Mouse (Mus musculus) CH12.LX (cell line): ENCODE measurements at regions not wholly inside any gene's neighbourhood (a gene's known extent, or its start where the extent isn't known, plus 50 kb on each side); places are given as distances from the start of the nearest gene placed in this dataset.

Source experiments
- DNase-seq: peaks from one replicate; pipeline ENCODE4 v3.0.0-alpha.2; 2013; ENCODE audit errors: extremely low read depth
- H3K27ac ChIP-seq: 2 replicates; pipeline ENCODE4 v1.5.1; 2012; ENCODE audit warnings: low read depth, mild to moderate bottlenecking, control low read depth, moderate library complexity; ENCODE audit not compliant: insufficient read depth
- H3K27me3 ChIP-seq: replicated peaks from 2 replicates; pipeline ENCODE3; 2012; ENCODE audit warnings: inconsistent platforms
- H3K36me3 ChIP-seq, 2 experiments: replicated peaks in 1 of 2; 2 replicates each; pipeline versions ENCODE3 to v1.6.1; 2012; ENCODE audit warnings: inconsistent platforms in 1 of 2, low read length in 1 of 2, mild to moderate bottlenecking in 1 of 2, mixed read lengths in 1 of 2, moderate library complexity in 1 of 2; ENCODE audit not compliant: control insufficient read depth in 1 of 2, insufficient read depth in 1 of 2
- H3K4me1 ChIP-seq, 2 experiments: 2 replicates each; pipeline ENCODE4 v1.6.1; 2012; ENCODE audit warnings: inconsistent platforms in 1 of 2, moderate library complexity in 1 of 2; ENCODE audit not compliant: insufficient read depth in 2 of 2, control insufficient read depth in 1 of 2
- H3K4me2 ChIP-seq: 2 replicates; pipeline ENCODE4 v1.6.1; 2012; ENCODE audit warnings: low read depth, mild to moderate bottlenecking, control low read depth; ENCODE audit not compliant: poor library complexity, insufficient read depth, severe bottlenecking
- H3K4me3 ChIP-seq, 3 experiments: fragments of 150-350 bp in 1 of 3; sonication (generic) in 1 of 3; replicated peaks in 1 of 3; 2 replicates each; pipeline versions ENCODE3 to v1.5.1; 2011 to 2012; ENCODE audit warnings: low read depth in 2 of 3, low read length in 2 of 3, mild to moderate bottlenecking in 2 of 3, moderate library complexity in 2 of 3, control low read depth in 1 of 3, improper control_type of control experiment in 1 of 3, inconsistent platforms in 1 of 3, mixed read lengths in 1 of 3; ENCODE audit not compliant: poor library complexity in 1 of 3
- H3K79me2 ChIP-seq: replicated peaks from 2 replicates; pipeline ENCODE4 v1.6.1; 2012; ENCODE audit warnings: mild to moderate bottlenecking, moderate library complexity; ENCODE audit not compliant: control insufficient read depth, poor library complexity, insufficient read depth, severe bottlenecking; ENCODE audit errors: extremely low read depth
- H3K9ac ChIP-seq: 2 replicates; pipeline ENCODE4 v1.6.1; 2012; ENCODE audit warnings: low read depth, mild to moderate bottlenecking, control low read depth, moderate library complexity; ENCODE audit not compliant: insufficient read depth
- H3K9me3 ChIP-seq: replicated peaks from 2 replicates; pipeline ENCODE3; 2012; ENCODE audit warnings: low read length, inconsistent platforms, mixed read lengths
- BHLHE40 ChIP-seq: IDR thresholded peaks from 2 replicates; pipeline ENCODE4 v1.6.1; 2011; ENCODE audit warnings: mild to moderate bottlenecking, low read depth, low read length, improper control_type of control experiment
- CTCF ChIP-seq, 2 experiments: IDR thresholded peaks in 1 of 2; conservative IDR thresholded peaks in 1 of 2; 2 replicates each; pipeline ENCODE4 v1.5.1; 2011 to 2012; ENCODE audit warnings: low read depth in 2 of 2, low read length in 2 of 2, improper control_type of control experiment in 1 of 2, inconsistent platforms in 1 of 2, mild to moderate bottlenecking in 1 of 2, moderate library complexity in 1 of 2
- EP300 ChIP-seq: IDR thresholded peaks from 2 replicates; pipeline ENCODE4 v1.6.1; 2011; ENCODE audit warnings: low read length, improper control_type of control experiment
- HCFC1 ChIP-seq: IDR thresholded peaks from 2 replicates; pipeline ENCODE4 v1.6.1; 2012; ENCODE audit warnings: low read depth, mild to moderate bottlenecking, inconsistent platforms, low read length, improper control_type of control experiment
- MAFK ChIP-seq: IDR thresholded peaks from 2 replicates; pipeline ENCODE4 v1.6.1; 2011; ENCODE audit warnings: low read length, improper control_type of control experiment; ENCODE audit not compliant: insufficient replicate concordance
- MAZ ChIP-seq: IDR thresholded peaks from 2 replicates; pipeline ENCODE4 v1.6.1; 2012; ENCODE audit warnings: low read depth, mild to moderate bottlenecking, inconsistent platforms, low read length, improper control_type of control experiment, moderate library complexity
- MEF2A ChIP-seq: IDR thresholded peaks from 2 replicates; pipeline ENCODE4 v1.6.1; 2014; ENCODE audit warnings: low read depth, mild to moderate bottlenecking, inconsistent platforms, low read length, improper control_type of control experiment, borderline replicate concordance
- MXI1 ChIP-seq: IDR thresholded peaks from 2 replicates; pipeline ENCODE4 v1.6.1; 2011; ENCODE audit warnings: mild to moderate bottlenecking, low read depth, low read length, improper control_type of control experiment
- NRF1 ChIP-seq: IDR thresholded peaks from 2 replicates; pipeline ENCODE4 v1.6.1; 2014; ENCODE audit warnings: low read depth, mild to moderate bottlenecking, inconsistent platforms, low read length, improper control_type of control experiment, moderate library complexity
- PAX5 ChIP-seq: IDR thresholded peaks from 2 replicates; pipeline ENCODE4 v1.6.1; 2012; ENCODE audit warnings: low read length, inconsistent platforms, mixed read lengths
- POLR2A ChIP-seq: IDR thresholded peaks from 2 replicates; pipeline ENCODE4 v1.6.1; 2011; ENCODE audit warnings: low read depth, mild to moderate bottlenecking, improper control_type of control experiment, low read length
- POLR2AphosphoS2 ChIP-seq: IDR thresholded peaks from 2 replicates; pipeline ENCODE4 v1.6.1; 2011; ENCODE audit warnings: low read depth, low read length, improper control_type of control experiment
- SMC3 ChIP-seq: IDR thresholded peaks from 2 replicates; pipeline ENCODE4 v1.6.1; 2011; ENCODE audit warnings: low read depth, low read length, improper control_type of control experiment
- TBP ChIP-seq: conservative IDR thresholded peaks from 2 replicates; pipeline ENCODE4 v1.6.1; 2011; ENCODE audit warnings: low read depth, low read length, improper control_type of control experiment
- UBTF ChIP-seq: IDR thresholded peaks from 2 replicates; pipeline ENCODE4 v1.6.1; 2012; ENCODE audit warnings: low read depth, mild to moderate bottlenecking, inconsistent platforms, low read length, improper control_type of control experiment, moderate library complexity
- USF1 ChIP-seq: IDR thresholded peaks from 2 replicates; pipeline ENCODE4 v1.6.1; 2014; ENCODE audit warnings: low read depth, mild to moderate bottlenecking, inconsistent platforms, low read length, improper control_type of control experiment
- ZC3H11A ChIP-seq: IDR thresholded peaks from 2 replicates; pipeline ENCODE4 v1.6.1; 2012; ENCODE audit warnings: low read depth, mild to moderate bottlenecking, inconsistent platforms, low read length, improper control_type of control experiment
- ZNF384 ChIP-seq: IDR thresholded peaks from 2 replicates; pipeline ENCODE4 v1.6.1; 2012; ENCODE audit warnings: low read depth, low read length, improper control_type of control experiment, inconsistent platforms
- dilution Hi-C: fragments of 300-500 bp; cut with MboI; formaldehyde crosslinking; loops from 2 replicates; pipeline ENCODE4 v1.14.3; 2020; ENCODE audit warnings: low sequenced_read_pairs; ENCODE audit not compliant: extremely low pct_unique_long_range_greater_than_20kb, extremely low pct_ligation_motif_present
- in situ Hi-C: fragments of 300-500 bp; cut with MboI; formaldehyde crosslinking; loops from 3 replicates; pipeline ENCODE4 v1.14.3; 2019; ENCODE audit warnings: low sequenced_read_pairs, low pct_ligation_motif_present, low pct_unique_long_range_greater_than_20kb, mixed read lengths

- Histone ChIP-seq H3K9ac (no peak overlapping the region), H3K27ac (no peak overlapping the region), H3K36me3 (no peaks in the 10 kb centered on the region), H3K79me2 (no peaks in the 10 kb centered on the region), H3K4me3 (no peak overlapping the region), H3K4me2 (no peak overlapping the region), H3K4me1 (peaks cover 0 to 7% of the 10 kb centered on the region in 2 experiments; a peak in 2 of 4 replicates), H3K27me3 (peaks cover 95% of the 10 kb centered on the region), H3K9me3 (no peaks in the 10 kb centered on the region)
- no peak for DNase-seq
- in situ Hi-C loops: no loop called here
- TF ChIP-seq BHLHE40 (no peak), POLR2A (no peak), MAZ (no peak)
- dilution Hi-C loops: no loop called here
Observed at GRCm38 (mm10) chr4:125929122-125929772, 95.1 kb upstream of the Csf3r start.

GRCm38 (mm10) chr4:125930764-125931163, 93.6 kb upstream of the Csf3r start:
- H3K9ac ChIP-seq: no peak overlapping the region
- dilution Hi-C loops (no loop called here), in situ Hi-C loops (no loop called here)
- H3K4me2 ChIP-seq: no peak overlapping the region
- H3K4me3 ChIP-seq: no peak overlapping the region
- H3K79me2 ChIP-seq: no peaks in the 10 kb centered on the region
- peaks cover 91% of the 10 kb centered on the region for H3K27me3 ChIP-seq
- no peaks in the 10 kb centered on the region for H3K36me3 ChIP-seq
- no peak for TF ChIP-seq MEF2A
- TF ChIP-seq NRF1: no peak
- TF ChIP-seq ZNF384: no peak
- H3K9me3 ChIP-seq: peaks cover 5% of the 10 kb centered on the region
- no peak for DNase-seq
- H3K27ac ChIP-seq: no peak overlapping the region
- H3K4me1 ChIP-seq: peaks cover 0 to 7% of the 10 kb centered on the region in 2 experiments; a peak in 2 of 4 replicates

GRCm38 (mm10) chr4:125931321-125931720, 93.0 kb upstream of the Csf3r start:
- H3K27me3 ChIP-seq: peaks cover 90% of the 10 kb centered on the region
- no peak overlapping the region for H3K4me3 ChIP-seq
- TF ChIP-seq USF1 (no peak), PAX5 (no peak), SMC3 (no peak), ZC3H11A (no peak), BHLHE40 (no peak), MXI1 (no peak), POLR2AphosphoS2 (no peak), NRF1 (no peak), HCFC1 (no peak), UBTF (no peak), MAFK (no peak), CTCF (conservative IDR thresholded peaks at IDR 0.05 in 1 of 2, IDR thresholded peaks at IDR 0.05 in 1 of 2; ENCODE audit: low read depth in 2 of 2, low read length in 2 of 2) (no peak), TBP (no peak), EP300 (no peak)
- in situ Hi-C loops: no loop called here
- no peaks in the 10 kb centered on the region for H3K36me3 ChIP-seq
- H3K4me2 ChIP-seq: no peak overlapping the region
- no peak overlapping the region for H3K27ac ChIP-seq
- H3K4me1 ChIP-seq: peaks cover 0 to 7% of the 10 kb centered on the region in 2 experiments; a peak in 2 of 4 replicates
- peaks cover 5% of the 10 kb centered on the region for H3K9me3 ChIP-seq
- H3K9ac ChIP-seq: no peak overlapping the region
- no peak for DNase-seq
- H3K79me2 ChIP-seq: no peaks in the 10 kb centered on the region
- dilution Hi-C loops: no loop called here
